Mouse (Mus musculus): ENCODE results near the gene Mei4. TPM values are rescaled to one million over a fixed set of nuclear protein-coding genes. Genes with fewer than 3 reads are reported as not detected.

Gene Mei4
- polyA plus RNA-seq, 1 experiment from 2014 or later = 1.5 TPM

GRCm38 (mm10) chr9:82044517-82044916 lies 181.0 kb downstream of the Mei4 start:
- WGBS = 84% methylated on average over 2 of the region's 2 CpGs
- ATAC-seq (ENCODE audit: low FRiP score, low TSS enrichment) (no peak), DNase-seq (no peak)
- Histone ChIP-seq H3K27ac (replicated peaks; ENCODE audit: low read depth, low read length) (no peak overlapping the region), H3K36me3 (ENCODE audit: control insufficient read depth, insufficient read depth, low read length) (no peaks in the 10 kb centered on the region), H3K9me3 (ENCODE audit: control insufficient read depth, low read length) (no peaks in the 10 kb centered on the region), H3K27me3 (ENCODE audit: control insufficient read depth, insufficient read depth, low read length) (no peaks in the 10 kb centered on the region), H3K4me2 (ENCODE audit: low read length) (no peak overlapping the region), H3K4me3 (replicated peaks; ENCODE audit: low read depth, low read length) (no peak overlapping the region), H3K9ac (replicated peaks; ENCODE audit: low read length) (no peak overlapping the region), H3K4me1 (ENCODE audit: control insufficient read depth, insufficient read depth, low read length) (no peaks in the 10 kb centered on the region)

- Histone ChIP-seq H3K36me3 (ENCODE audit: control insufficient read depth, insufficient read depth, low read length) (no peaks in the 10 kb centered on the region), H3K4me3 (replicated peaks; ENCODE audit: low read depth, low read length) (no peak overlapping the region), H3K9me3 (ENCODE audit: control insufficient read depth, low read length) (no peaks in the 10 kb centered on the region), H3K4me2 (ENCODE audit: low read length) (no peak overlapping the region), H3K27ac (replicated peaks; ENCODE audit: low read depth, low read length) (no peak overlapping the region), H3K27me3 (ENCODE audit: control insufficient read depth, insufficient read depth, low read length) (no peaks in the 10 kb centered on the region), H3K4me1 (ENCODE audit: control insufficient read depth, insufficient read depth, low read length) (no peaks in the 10 kb centered on the region), H3K9ac (replicated peaks; ENCODE audit: low read length) (no peak overlapping the region)
- 81% methylated on average over 1 of the region's 1 CpGs for WGBS
- DNase-seq (no peak), ATAC-seq (ENCODE audit: low FRiP score, low TSS enrichment) (no peak)
Observed at GRCm38 (mm10) chr9:82073832-82074231, 210.4 kb downstream of the Mei4 start.

GRCm38 (mm10) chr9:82075270-82075669 lies 211.8 kb downstream of the Mei4 start:
- H3K36me3 ChIP-seq (ENCODE audit: control insufficient read depth, insufficient read depth, low read length) = no peaks in the 10 kb centered on the region
- WGBS = 94% methylated on average over 2 of the region's 2 CpGs
- ATAC-seq (ENCODE audit: low FRiP score, low TSS enrichment) (no peak), DNase-seq (no peak)
- no peaks in the 10 kb centered on the region for H3K4me1 ChIP-seq (ENCODE audit: control insufficient read depth, insufficient read depth, low read length)
- H3K9ac ChIP-seq (replicated peaks; ENCODE audit: low read length) = no peak overlapping the region
- no peak overlapping the region for H3K4me2 ChIP-seq (ENCODE audit: low read length)
- H3K4me3 ChIP-seq (replicated peaks; ENCODE audit: low read depth, low read length) = no peak overlapping the region
- no peaks in the 10 kb centered on the region for H3K9me3 ChIP-seq (ENCODE audit: control insufficient read depth, low read length)
- H3K27me3 ChIP-seq (ENCODE audit: control insufficient read depth, insufficient read depth, low read length) = no peaks in the 10 kb centered on the region
- H3K27ac ChIP-seq (replicated peaks; ENCODE audit: low read depth, low read length) = no peak overlapping the region

DNA sequence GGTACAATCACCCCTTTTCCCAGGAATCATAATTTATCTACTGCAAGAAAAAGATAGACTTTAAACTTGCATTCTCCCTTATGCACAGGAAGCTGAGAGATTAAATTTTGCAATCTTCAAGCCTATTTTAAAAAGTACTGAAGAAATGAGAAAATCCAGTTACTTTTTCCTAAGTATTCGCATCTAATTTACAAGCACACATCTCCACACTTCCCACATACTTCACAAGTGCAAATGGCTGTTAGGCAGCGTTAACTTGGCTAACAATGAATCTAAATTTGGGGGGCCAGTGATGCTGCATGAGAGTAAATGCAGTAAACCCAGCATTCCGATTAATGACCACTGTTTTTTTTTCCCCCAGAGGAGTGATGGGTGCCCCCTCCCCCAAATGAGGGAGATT lies 232.9 kb downstream of the Mei4 start:
- H3K4me1 ChIP-seq (ENCODE audit: control insufficient read depth, insufficient read depth, low read length) = no peaks in the 10 kb centered on the region
- H3K4me3 ChIP-seq (replicated peaks; ENCODE audit: low read depth, low read length) = no peak overlapping the region
- DNase-seq = no peak
- H3K27ac ChIP-seq (replicated peaks; ENCODE audit: low read depth, low read length) = no peak overlapping the region
- no peaks in the 10 kb centered on the region for H3K36me3 ChIP-seq (ENCODE audit: control insufficient read depth, insufficient read depth, low read length)
- no peak overlapping the region for H3K4me2 ChIP-seq (ENCODE audit: low read length)
- no peaks in the 10 kb centered on the region for H3K9me3 ChIP-seq (ENCODE audit: control insufficient read depth, low read length)
- 89% methylated on average over 3 of the region's 3 CpGs for WGBS
- no peak for ATAC-seq (ENCODE audit: low FRiP score, low TSS enrichment)
- H3K27me3 ChIP-seq (ENCODE audit: control insufficient read depth, insufficient read depth, low read length) = no peaks in the 10 kb centered on the region
- H3K9ac ChIP-seq (replicated peaks; ENCODE audit: low read length) = no peak overlapping the region

DNA sequence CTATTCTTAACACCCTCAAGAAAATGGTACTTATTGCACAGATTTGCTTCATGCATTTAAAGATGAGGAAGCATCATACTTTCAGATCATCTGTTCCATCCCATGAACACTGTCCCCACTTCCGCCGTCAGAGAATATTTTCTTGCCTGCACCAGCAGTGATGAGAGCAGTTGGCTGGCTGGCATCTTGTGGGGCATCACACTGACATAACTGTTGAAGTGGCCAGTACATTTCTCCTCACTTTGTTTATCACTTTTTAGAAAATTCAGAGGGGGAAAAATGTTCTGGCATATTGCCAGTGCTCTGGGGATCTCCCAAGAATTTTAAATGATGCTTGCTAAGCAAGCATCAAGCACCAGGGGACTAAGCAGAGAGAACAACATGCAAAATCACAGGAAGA lies 251.4 kb downstream of the Mei4 start:
- no peak overlapping the region for H3K4me3 ChIP-seq (replicated peaks; ENCODE audit: low read depth, low read length)
- no peak overlapping the region for H3K27ac ChIP-seq (replicated peaks; ENCODE audit: low read depth, low read length)
- no peaks in the 10 kb centered on the region for H3K9me3 ChIP-seq (ENCODE audit: control insufficient read depth, low read length)
- peak; percentile 42 for DNase-seq
- no peak for ATAC-seq (ENCODE audit: low FRiP score, low TSS enrichment)
- no peak overlapping the region for H3K9ac ChIP-seq (replicated peaks; ENCODE audit: low read length)
- 62% methylated on average over 2 of the region's 2 CpGs for WGBS
- no peaks in the 10 kb centered on the region for H3K36me3 ChIP-seq (ENCODE audit: control insufficient read depth, insufficient read depth, low read length)
- H3K27me3 ChIP-seq (ENCODE audit: control insufficient read depth, insufficient read depth, low read length) = no peaks in the 10 kb centered on the region
- no peak overlapping the region for H3K4me2 ChIP-seq (ENCODE audit: low read length)
- no peaks in the 10 kb centered on the region for H3K4me1 ChIP-seq (ENCODE audit: control insufficient read depth, insufficient read depth, low read length)

DNA sequence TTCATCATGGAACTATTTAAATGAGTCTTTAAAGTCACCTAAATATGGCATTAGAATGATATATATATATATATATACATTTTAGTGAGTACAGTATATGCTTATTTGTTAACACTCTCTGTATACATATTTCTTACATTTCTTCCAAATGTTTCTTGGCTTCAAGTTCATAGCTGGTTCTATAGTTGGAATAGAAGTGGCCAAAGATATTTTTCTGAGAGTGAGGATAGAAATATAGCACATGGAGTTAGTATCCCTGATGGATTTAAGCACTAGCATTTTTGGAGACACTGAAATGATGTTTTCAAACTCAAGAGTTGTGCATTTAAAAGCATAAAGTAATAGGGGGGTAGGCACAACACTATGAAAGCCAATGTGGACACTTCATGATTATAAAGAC lies 272.6 kb downstream of the Mei4 start:
- no peak for ATAC-seq (ENCODE audit: low FRiP score, low TSS enrichment)
- Histone ChIP-seq H3K27me3 (ENCODE audit: control insufficient read depth, insufficient read depth, low read length) (no peaks in the 10 kb centered on the region), H3K4me2 (ENCODE audit: low read length) (no peak overlapping the region), H3K9me3 (ENCODE audit: control insufficient read depth, low read length) (no peaks in the 10 kb centered on the region), H3K9ac (replicated peaks; ENCODE audit: low read length) (no peak overlapping the region), H3K27ac (replicated peaks; ENCODE audit: low read depth, low read length) (no peak overlapping the region), H3K4me3 (replicated peaks; ENCODE audit: low read depth, low read length) (no peak overlapping the region), H3K36me3 (ENCODE audit: control insufficient read depth, insufficient read depth, low read length) (no peaks in the 10 kb centered on the region), H3K4me1 (ENCODE audit: control insufficient read depth, insufficient read depth, low read length) (no peaks in the 10 kb centered on the region)
- no peak for DNase-seq

- ATAC-seq (ENCODE audit: low FRiP score, low TSS enrichment) (no peak), DNase-seq (no peak)
- Histone ChIP-seq H3K9me3 (ENCODE audit: control insufficient read depth, low read length) (no peaks in the 10 kb centered on the region), H3K9ac (replicated peaks; ENCODE audit: low read length) (no peak overlapping the region), H3K4me2 (ENCODE audit: low read length) (no peak overlapping the region), H3K27me3 (ENCODE audit: control insufficient read depth, insufficient read depth, low read length) (no peaks in the 10 kb centered on the region), H3K27ac (replicated peaks; ENCODE audit: low read depth, low read length) (no peak overlapping the region), H3K4me3 (replicated peaks; ENCODE audit: low read depth, low read length) (no peak overlapping the region), H3K36me3 (ENCODE audit: control insufficient read depth, insufficient read depth, low read length) (no peaks in the 10 kb centered on the region), H3K4me1 (ENCODE audit: control insufficient read depth, insufficient read depth, low read length) (no peaks in the 10 kb centered on the region)
- WGBS = 61% methylated on average over 9 of the region's 9 CpGs
Observed at GRCm38 (mm10) chr9:82160143-82160542, 296.7 kb downstream of the Mei4 start.

- ATAC-seq (ENCODE audit: low FRiP score, low TSS enrichment) = no peak
- 85% methylated on average over 4 of the region's 4 CpGs for WGBS
Observed at GRCm38 (mm10) chr9:82162415-82162814, 298.9 kb downstream of the Mei4 start.

GRCm38 (mm10) chr9:82217976-82218375 lies 354.5 kb downstream of the Mei4 start:
- Histone ChIP-seq H3K9ac (replicated peaks; ENCODE audit: low read length) (no peak overlapping the region), H3K27me3 (ENCODE audit: control insufficient read depth, insufficient read depth, low read length) (no peaks in the 10 kb centered on the region), H3K9me3 (ENCODE audit: control insufficient read depth, low read length) (no peaks in the 10 kb centered on the region), H3K36me3 (ENCODE audit: control insufficient read depth, insufficient read depth, low read length) (no peaks in the 10 kb centered on the region), H3K4me2 (ENCODE audit: low read length) (no peak overlapping the region), H3K27ac (replicated peaks; ENCODE audit: low read depth, low read length) (no peak overlapping the region), H3K4me1 (ENCODE audit: control insufficient read depth, insufficient read depth, low read length) (no peaks in the 10 kb centered on the region), H3K4me3 (replicated peaks; ENCODE audit: low read depth, low read length) (no peak overlapping the region)
- ATAC-seq (ENCODE audit: low FRiP score, low TSS enrichment) (no peak), DNase-seq (no peak)
- 82% methylated on average over 1 of the region's 1 CpGs for WGBS

More at GRCm38 (mm10) chr9:82162415-82162814, 298.9 kb downstream of the Mei4 start:
- Histone ChIP-seq H3K36me3 (ENCODE audit: control insufficient read depth, insufficient read depth, low read length) (no peaks in the 10 kb centered on the region), H3K4me1 (ENCODE audit: control insufficient read depth, insufficient read depth, low read length) (no peaks in the 10 kb centered on the region), H3K4me2 (ENCODE audit: low read length) (no peak overlapping the region), H3K9me3 (ENCODE audit: control insufficient read depth, low read length) (no peaks in the 10 kb centered on the region), H3K9ac (replicated peaks; ENCODE audit: low read length) (no peak overlapping the region), H3K27me3 (ENCODE audit: control insufficient read depth, insufficient read depth, low read length) (no peaks in the 10 kb centered on the region), H3K27ac (replicated peaks; ENCODE audit: low read depth, low read length) (no peak overlapping the region), H3K4me3 (replicated peaks; ENCODE audit: low read depth, low read length) (no peak overlapping the region)
- no peak for DNase-seq

All from midbrain, embryonic 14.5 days (tissue).